Mouse (Mus musculus): ENCODE measurements around the gene Ifnlr1.
"Not testable (repeated sequence)": the region's sequence is repeated elsewhere in the genome, so short reads cannot be mapped to it uniquely, and the experiment has no call there.

The Ifnlr1 gene

GRCm38 (mm10) chr4:135686568-135686953 is 474 bp downstream of the Ifnlr1 start:
- peak in 1 of 2 experiments; percentile 60 for DNase-seq

GRCm38 (mm10) chr4:135689797-135690196 is 3.7 kb downstream of the Ifnlr1 start:
- no peak for DNase-seq

GRCm38 (mm10) chr4:135690241-135690640 is 4.2 kb downstream of the Ifnlr1 start:
- no peak for DNase-seq

- DNase-seq, result no peak
Observed at GRCm38 (mm10) chr4:135692916-135693315, 6.8 kb downstream of the Ifnlr1 start.

- no peak for DNase-seq
Observed at GRCm38 (mm10) chr4:135698498-135698897, 12.4 kb downstream of the Ifnlr1 start.

- no peak for DNase-seq
Observed at GRCm38 (mm10) chr4:135703497-135703896, 17.4 kb downstream of the Ifnlr1 start.

GRCm38 (mm10) chr4:135704016-135704415 is 17.9 kb downstream of the Ifnlr1 start:
- DNase-seq, result no peak

- no peak for DNase-seq
Observed at GRCm38 (mm10) chr4:135706045-135706444, 20.0 kb downstream of the Ifnlr1 start.

- peak; percentile 90 to 91 for DNase-seq
Observed at GRCm38 (mm10) chr4:135709072-135709564, 23.0 kb downstream of the Ifnlr1 start.

GRCm38 (mm10) chr4:135709621-135710020 is 23.5 kb downstream of the Ifnlr1 start:
- DNase-seq, result no peak

GRCm38 (mm10) chr4:135710392-135710791 is 24.3 kb downstream of the Ifnlr1 start:
- DNase-seq, result no peak

- no peak for DNase-seq
Observed at GRCm38 (mm10) chr4:135714776-135715175, 28.7 kb downstream of the Ifnlr1 start.

- not testable (repeated sequence) for DNase-seq
Observed at GRCm38 (mm10) chr4:135716438-135716837, 30.4 kb downstream of the Ifnlr1 start.

GRCm38 (mm10) chr4:135722540-135723290 is 36.6 kb downstream of the Ifnlr1 start:
- peak; percentile 25 to 38 for DNase-seq

- DNase-seq, result no peak
Observed at GRCm38 (mm10) chr4:135726416-135726815, 40.3 kb downstream of the Ifnlr1 start.

- DNase-seq, result peak; percentile 27 to 57
Observed at GRCm38 (mm10) chr4:135727817-135728216, 41.7 kb downstream of the Ifnlr1 start, which contains the start of gene Il22ra1. Gene Il22ra1 (plus strand): TSS chr4:135728172.

GRCm38 (mm10) chr4:135730204-135730603 is 44.1 kb downstream of the Ifnlr1 start:
- DNase-seq, result no peak

GRCm38 (mm10) chr4:135730951-135731350 is 44.9 kb downstream of the Ifnlr1 start:
- no peak for DNase-seq

- DNase-seq, result no peak
Observed at GRCm38 (mm10) chr4:135733901-135734300, 47.8 kb downstream of the Ifnlr1 start.

GRCm38 (mm10) chr4:135736903-135737302 is 50.8 kb downstream of the Ifnlr1 start:
- no peak for DNase-seq

- no peak for DNase-seq
Observed at GRCm38 (mm10) chr4:135738237-135738636, 52.1 kb downstream of the Ifnlr1 start.

- no peak for DNase-seq
Observed at GRCm38 (mm10) chr4:135739148-135739547, 53.1 kb downstream of the Ifnlr1 start.

- DNase-seq, result no peak
Observed at GRCm38 (mm10) chr4:135739672-135740071, 53.6 kb downstream of the Ifnlr1 start.

GRCm38 (mm10) chr4:135743520-135743919 is 57.4 kb downstream of the Ifnlr1 start:
- peak in 1 of 2 experiments; percentile 31 for DNase-seq

Data from kidney, postnatal 4 days (tissue).